Mouse (Mus musculus): ENCODE measurements around the gene Zfp599. TPM values are rescaled to one million over a fixed set of nuclear protein-coding genes. Genes with fewer than 3 reads are reported as not detected.
A peak's percentile ranks its signal among the peaks of the same experiment; 100 is the strongest.
"Not testable (repeated sequence)": the region's sequence is repeated elsewhere in the genome, so short reads cannot be mapped to it uniquely, and the experiment has no call there.

Zfp599 gene
- polyA plus RNA-seq, 1 experiment = 0.53 TPM

DNA sequence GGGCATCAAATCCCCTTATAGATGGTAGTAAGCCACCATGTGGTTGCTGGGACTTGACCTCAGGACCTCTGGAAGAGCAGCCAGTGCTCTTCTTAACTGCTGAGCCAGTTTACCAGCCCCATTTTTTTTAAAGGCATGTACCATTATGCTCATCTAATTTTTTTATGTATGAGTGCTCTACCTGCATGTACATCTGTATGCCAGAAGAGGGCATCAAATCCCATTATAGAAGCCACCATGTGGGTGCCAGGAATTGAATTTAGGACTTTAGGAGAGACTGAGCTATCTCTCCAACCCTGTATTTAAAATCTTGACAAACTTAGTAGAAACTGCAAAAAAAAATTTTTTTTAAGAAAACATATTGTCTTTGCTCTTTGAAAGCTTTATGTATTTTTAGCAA lies 29.1 kb downstream of the Zfp599 start:
- no peak overlapping the region for H3ac ChIP-seq (ENCODE audit: control insufficient read depth, insufficient read length)
- H3K27me3 ChIP-seq (ENCODE audit: control insufficient read depth, insufficient read depth, insufficient read length) = no peaks in the 10 kb centered on the region
- H3K79me2 ChIP-seq (ENCODE audit: control insufficient read depth, insufficient read depth) = peaks cover 6% of the 10 kb centered on the region
- no peaks in the 10 kb centered on the region for H3K36me3 ChIP-seq (ENCODE audit: control insufficient read depth, insufficient read depth)
- H3K4me3 ChIP-seq = no peak overlapping the region
- no peak overlapping the region for H3K4me2 ChIP-seq (ENCODE audit: low read depth)
- no peak for TF ChIP-seq TCF12 (IDR thresholded peaks at IDR 0.05; ENCODE audit: insufficient read depth, poor library complexity, severe bottlenecking)
- no peak for TF ChIP-seq MAX (IDR thresholded peaks at IDR 0.05; ENCODE audit: low read depth)
- TF ChIP-seq POLR2A (IDR thresholded peaks at IDR 0.05; ENCODE audit: insufficient read length, low read depth) = no peak
- TF ChIP-seq TCF3 (IDR thresholded peaks at IDR 0.05; ENCODE audit: insufficient read length, low read depth) = no peak
- no peak for TF ChIP-seq SRF (IDR thresholded peaks at IDR 0.05; ENCODE audit: control insufficient read depth, insufficient read length, low read depth)
- TF ChIP-seq POLR2AphosphoS2 (IDR thresholded peaks at IDR 0.05; ENCODE audit: insufficient read length, low read depth) = no peak
- no peak for TF ChIP-seq REST (IDR thresholded peaks at IDR 0.05; ENCODE audit: insufficient read depth, insufficient read length)
- TF ChIP-seq MYOG (IDR thresholded peaks at IDR 0.05; ENCODE audit: control insufficient read depth in 1 of 3, insufficient read depth in 1 of 3, insufficient read length in 2 of 3, low read depth in 2 of 3) = no peak
- no peak for TF ChIP-seq CEBPB (IDR thresholded peaks at IDR 0.05; ENCODE audit: insufficient read depth, poor library complexity, severe bottlenecking)
- TF ChIP-seq USF1 (IDR thresholded peaks at IDR 0.05; ENCODE audit: low read depth) = no peak
- TF ChIP-seq MYOD1 (IDR thresholded peaks at IDR 0.05; ENCODE audit: control insufficient read depth in 1 of 3, insufficient read length in 2 of 3, low read depth in 2 of 3) = no peak
- TF ChIP-seq E2F4 (IDR thresholded peaks at IDR 0.05; ENCODE audit: insufficient read depth) = no peak

DNA sequence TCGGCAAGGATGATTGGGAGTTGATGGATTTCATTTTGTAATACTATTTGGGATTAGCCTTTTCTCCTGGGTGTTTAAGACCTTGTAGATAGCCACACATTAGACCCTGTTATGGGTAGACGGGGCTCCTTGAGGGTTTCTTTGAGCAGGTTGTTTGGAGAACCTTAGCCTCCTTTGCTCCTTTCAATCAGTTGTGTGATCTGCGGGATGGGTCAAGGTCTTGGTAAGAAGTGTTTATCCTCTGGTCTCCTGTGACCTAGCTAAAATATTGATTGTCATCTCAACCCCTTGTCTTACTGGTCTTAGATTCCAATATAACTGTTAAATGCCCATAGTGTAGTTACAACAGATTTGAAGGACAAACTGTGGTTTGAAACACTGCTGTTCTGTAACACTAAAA lies 29.6 kb downstream of the Zfp599 start:
- H3K4me2 ChIP-seq (ENCODE audit: low read depth) = no peak overlapping the region
- H3K36me3 ChIP-seq (ENCODE audit: control insufficient read depth, insufficient read depth) = no peaks in the 10 kb centered on the region
- H3ac ChIP-seq (ENCODE audit: control insufficient read depth, insufficient read length) = no peak overlapping the region
- TF ChIP-seq REST (IDR thresholded peaks at IDR 0.05; ENCODE audit: insufficient read depth, insufficient read length) = no peak
- no peak for TF ChIP-seq MYOG (IDR thresholded peaks at IDR 0.05; ENCODE audit: control insufficient read depth in 1 of 3, insufficient read depth in 1 of 3, insufficient read length in 2 of 3, low read depth in 2 of 3)
- TF ChIP-seq CEBPB (IDR thresholded peaks at IDR 0.05; ENCODE audit: insufficient read depth, poor library complexity, severe bottlenecking) = no peak
- no peak for TF ChIP-seq SRF (IDR thresholded peaks at IDR 0.05; ENCODE audit: control insufficient read depth, insufficient read length, low read depth)
- no peak for TF ChIP-seq POLR2A (IDR thresholded peaks at IDR 0.05; ENCODE audit: insufficient read length, low read depth)
- TF ChIP-seq POLR2AphosphoS2 (IDR thresholded peaks at IDR 0.05; ENCODE audit: insufficient read length, low read depth) = no peak
- TF ChIP-seq MAX (IDR thresholded peaks at IDR 0.05; ENCODE audit: low read depth) = no peak
- no peak for TF ChIP-seq TCF12 (IDR thresholded peaks at IDR 0.05; ENCODE audit: insufficient read depth, poor library complexity, severe bottlenecking)
- no peak for TF ChIP-seq USF1 (IDR thresholded peaks at IDR 0.05; ENCODE audit: low read depth)
- TF ChIP-seq MYOD1 (IDR thresholded peaks at IDR 0.05; ENCODE audit: control insufficient read depth in 1 of 3, insufficient read length in 2 of 3, low read depth in 2 of 3) = no peak
- no peak for TF ChIP-seq E2F4 (IDR thresholded peaks at IDR 0.05; ENCODE audit: insufficient read depth)
- TF ChIP-seq TCF3 (IDR thresholded peaks at IDR 0.05; ENCODE audit: insufficient read length, low read depth) = no peak
- H3K4me3 ChIP-seq = no peak overlapping the region
- peaks cover 6% of the 10 kb centered on the region for H3K79me2 ChIP-seq (ENCODE audit: control insufficient read depth, insufficient read depth)
- H3K27me3 ChIP-seq (ENCODE audit: control insufficient read depth, insufficient read depth, insufficient read length) = no peaks in the 10 kb centered on the region

DNA sequence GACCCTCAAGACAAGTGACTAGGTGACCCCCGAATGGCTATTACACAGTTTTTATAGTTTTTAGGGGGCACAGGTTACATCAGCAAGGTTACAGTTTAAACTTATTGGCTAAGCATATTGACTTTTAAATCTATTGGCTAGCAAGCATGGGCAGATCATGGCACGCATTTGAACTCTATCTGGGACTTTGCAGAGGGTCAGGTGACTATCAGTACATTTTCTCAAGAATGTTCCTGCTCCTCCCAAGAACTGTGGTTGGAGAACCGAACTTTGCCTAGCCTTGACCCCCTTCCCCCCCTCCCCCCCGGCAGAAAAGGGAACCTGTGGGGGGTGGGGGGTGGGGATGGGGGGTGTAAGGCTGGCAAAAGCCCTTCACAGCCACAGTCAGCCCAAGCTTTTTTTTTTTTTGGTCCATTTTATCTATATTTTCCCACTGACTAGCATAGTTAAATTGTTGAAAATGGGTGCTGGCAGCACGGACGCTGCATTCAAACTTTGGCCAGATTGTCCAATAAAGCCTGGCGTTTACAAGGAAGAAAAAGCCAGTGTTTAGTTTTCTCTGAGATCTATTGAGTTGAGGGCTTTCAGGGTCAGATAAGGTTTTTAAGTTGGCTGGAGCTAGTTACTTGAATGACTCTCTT lies 30.2 kb downstream of the Zfp599 start:
- H3ac ChIP-seq (ENCODE audit: control insufficient read depth, insufficient read length) = no peak overlapping the region
- H3K4me3 ChIP-seq = no peak overlapping the region
- TF ChIP-seq MAX (IDR thresholded peaks at IDR 0.05; ENCODE audit: low read depth) (no peak), TCF3 (IDR thresholded peaks at IDR 0.05; ENCODE audit: insufficient read length, low read depth) (no peak), REST (IDR thresholded peaks at IDR 0.05; ENCODE audit: insufficient read depth, insufficient read length) (no peak), MYOG (IDR thresholded peaks at IDR 0.05; ENCODE audit: control insufficient read depth in 1 of 3, insufficient read depth in 1 of 3, insufficient read length in 2 of 3, low read depth in 2 of 3) (no peak), SRF (IDR thresholded peaks at IDR 0.05; ENCODE audit: control insufficient read depth, insufficient read length, low read depth) (no peak), USF1 (IDR thresholded peaks at IDR 0.05; ENCODE audit: low read depth) (no peak), POLR2AphosphoS2 (IDR thresholded peaks at IDR 0.05; ENCODE audit: insufficient read length, low read depth) (no peak), TCF12 (IDR thresholded peaks at IDR 0.05; ENCODE audit: insufficient read depth, poor library complexity, severe bottlenecking) (no peak), MYOD1 (IDR thresholded peaks at IDR 0.05; ENCODE audit: control insufficient read depth in 1 of 3, insufficient read length in 2 of 3, low read depth in 2 of 3) (no peak), POLR2A (IDR thresholded peaks at IDR 0.05; ENCODE audit: insufficient read length, low read depth) (no peak), E2F4 (IDR thresholded peaks at IDR 0.05; ENCODE audit: insufficient read depth) (no peak), CEBPB (IDR thresholded peaks at IDR 0.05; ENCODE audit: insufficient read depth, poor library complexity, severe bottlenecking) (no peak)
- no peaks in the 10 kb centered on the region for H3K36me3 ChIP-seq (ENCODE audit: control insufficient read depth, insufficient read depth)
- H3K79me2 ChIP-seq (ENCODE audit: control insufficient read depth, insufficient read depth) = peaks cover 6% of the 10 kb centered on the region
- H3K4me2 ChIP-seq (ENCODE audit: low read depth) = no peak overlapping the region
- H3K27me3 ChIP-seq (ENCODE audit: control insufficient read depth, insufficient read depth, insufficient read length) = no peaks in the 10 kb centered on the region

DNA sequence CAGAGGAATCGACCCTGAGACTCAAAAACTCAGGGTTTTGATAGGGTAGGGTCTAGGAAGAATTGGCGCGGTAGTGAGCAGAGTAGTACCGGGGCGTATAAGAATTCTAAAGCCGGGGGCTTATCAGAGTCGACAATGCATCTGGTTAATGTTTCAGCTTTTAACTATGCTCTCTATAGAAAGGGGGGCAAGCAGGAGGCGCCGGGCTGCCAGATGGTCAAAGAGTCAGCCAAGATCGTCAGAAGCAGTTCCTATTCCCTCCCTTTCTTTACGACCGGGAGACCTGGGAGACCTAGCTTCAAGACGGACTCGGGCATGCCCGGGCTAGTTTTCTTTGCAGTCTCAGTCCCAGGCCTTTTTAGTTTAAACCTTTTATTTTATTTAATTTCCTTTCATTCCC lies 32.8 kb downstream of the Zfp599 start:
- H3K27me3 ChIP-seq (ENCODE audit: control insufficient read depth, insufficient read depth, insufficient read length) = no peaks in the 10 kb centered on the region
- H3K79me2 ChIP-seq (ENCODE audit: control insufficient read depth, insufficient read depth) = peaks cover 6% of the 10 kb centered on the region
- peak overlapping the region; percentile 52 for H3K4me3 ChIP-seq
- no peaks in the 10 kb centered on the region for H3K36me3 ChIP-seq (ENCODE audit: control insufficient read depth, insufficient read depth)
- H3ac ChIP-seq (ENCODE audit: control insufficient read depth, insufficient read length) = no peak overlapping the region
- no peak for TF ChIP-seq USF1 (IDR thresholded peaks at IDR 0.05; ENCODE audit: low read depth)
- TF ChIP-seq REST (IDR thresholded peaks at IDR 0.05; ENCODE audit: insufficient read depth, insufficient read length) = no peak
- no peak for TF ChIP-seq E2F4 (IDR thresholded peaks at IDR 0.05; ENCODE audit: insufficient read depth)
- TF ChIP-seq CEBPB (IDR thresholded peaks at IDR 0.05; ENCODE audit: insufficient read depth, poor library complexity, severe bottlenecking) = no peak
- TF ChIP-seq TCF12 (IDR thresholded peaks at IDR 0.05; ENCODE audit: insufficient read depth, poor library complexity, severe bottlenecking) = no peak
- no peak for TF ChIP-seq MAX (IDR thresholded peaks at IDR 0.05; ENCODE audit: low read depth)
- no peak for TF ChIP-seq TCF3 (IDR thresholded peaks at IDR 0.05; ENCODE audit: insufficient read length, low read depth)
- no peak for TF ChIP-seq MYOD1 (IDR thresholded peaks at IDR 0.05; ENCODE audit: control insufficient read depth in 1 of 3, insufficient read length in 2 of 3, low read depth in 2 of 3)
- TF ChIP-seq POLR2A (IDR thresholded peaks at IDR 0.05; ENCODE audit: insufficient read length, low read depth) = no peak
- TF ChIP-seq MYOG (IDR thresholded peaks at IDR 0.05; ENCODE audit: control insufficient read depth in 1 of 3, insufficient read depth in 1 of 3, insufficient read length in 2 of 3, low read depth in 2 of 3) = no peak
- no peak for TF ChIP-seq POLR2AphosphoS2 (IDR thresholded peaks at IDR 0.05; ENCODE audit: insufficient read length, low read depth)
- no peak for TF ChIP-seq SRF (IDR thresholded peaks at IDR 0.05; ENCODE audit: control insufficient read depth, insufficient read length, low read depth)
- H3K4me2 ChIP-seq (ENCODE audit: low read depth) = no peak overlapping the region

DNA sequence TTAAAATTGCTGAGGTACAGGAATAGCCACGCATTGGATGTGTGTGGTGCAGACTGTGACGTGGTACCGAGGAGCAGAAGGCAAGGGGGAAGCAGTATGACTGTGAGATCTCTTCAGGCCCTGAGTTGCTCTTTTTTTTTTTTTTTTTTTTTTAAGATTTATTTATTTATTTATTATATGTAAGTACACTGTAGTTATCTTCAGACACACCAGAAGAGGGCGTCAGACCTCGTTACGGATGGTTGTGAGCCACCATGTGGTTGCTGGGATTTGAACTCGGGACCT lies 33.4 kb downstream of the Zfp599 start:
- H3K27me3 ChIP-seq (ENCODE audit: control insufficient read depth, insufficient read depth, insufficient read length); H3K79me2 ChIP-seq (ENCODE audit: control insufficient read depth, insufficient read depth); H3K36me3 ChIP-seq (ENCODE audit: control insufficient read depth, insufficient read depth): not testable (repeated sequence)
- Histone ChIP-seq H3K4me2 (ENCODE audit: low read depth) (peak overlapping the region; percentile 97), H3K4me3 (peak overlapping the region; percentile 52), H3ac (ENCODE audit: control insufficient read depth, insufficient read length) (peak overlapping the region; percentile 90)
